Mouse (Mus musculus) embryonic facial prominence, embryonic 11.5 days (tissue): Measurements from ENCODE around the gene Hoxa13. TPM values are rescaled to one million over a fixed set of nuclear protein-coding genes. Genes with fewer than 3 reads are reported as not detected.

Source experiments
- ATAC-seq: fragments of 200-750 bp; cut with Nextera tagmentation; replicated peaks from 2 replicates; pipeline ENCODE4 v1.8.0; 2017; ENCODE audit warnings: low read depth; ENCODE audit not compliant: insufficient number of reproducible peaks, low FRiP score, low TSS enrichment
- DNase-seq: peaks from one replicate; pipeline ENCODE4 v3.0.0-alpha.2; 2015; ENCODE audit warnings: low spot score
- H3K27ac ChIP-seq: fragments of 300-500 bp; sonication (generic); replicated peaks from 2 replicates; pipeline ENCODE4 v1.5.1; 2014; ENCODE audit warnings: mild to moderate bottlenecking, low read depth, low read length, control low read depth
- H3K27me3 ChIP-seq: fragments of 300-500 bp; sonication (generic); 2 replicates; pipeline ENCODE4 v1.6.1; 2014; ENCODE audit warnings: mild to moderate bottlenecking, low read length, moderate library complexity, mixed read lengths; ENCODE audit not compliant: control insufficient read depth, insufficient read depth
- H3K36me3 ChIP-seq: fragments of 300-500 bp; sonication (generic); replicated peaks from 2 replicates; pipeline ENCODE4 v1.6.1; 2014; ENCODE audit warnings: low read depth, mild to moderate bottlenecking, low read length, moderate library complexity, mixed read lengths; ENCODE audit not compliant: control insufficient read depth, insufficient read depth
- H3K4me1 ChIP-seq: fragments of 300-500 bp; sonication (generic); 2 replicates; pipeline ENCODE4 v1.6.1; 2014; ENCODE audit warnings: low read length, mixed read lengths; ENCODE audit not compliant: control insufficient read depth, insufficient read depth
- H3K4me2 ChIP-seq: fragments of 300-500 bp; sonication (generic); 2 replicates; pipeline ENCODE4 v1.6.1; 2014; ENCODE audit warnings: low read depth, mild to moderate bottlenecking, control low read depth, low read length, moderate library complexity
- H3K4me3 ChIP-seq: fragments of 300-500 bp; sonication (generic); 2 replicates; pipeline ENCODE4 v1.5.1; 2014; ENCODE audit warnings: low read depth, low read length, control low read depth
- H3K9ac ChIP-seq: fragments of 300-500 bp; sonication (generic); replicated peaks from 2 replicates; pipeline ENCODE4 v1.6.1; 2014; ENCODE audit warnings: mild to moderate bottlenecking, control low read depth, low read length
- H3K9me3 ChIP-seq: fragments of 300-500 bp; sonication (generic); replicated peaks from 2 replicates; pipeline ENCODE4 v1.6.1; 2016; ENCODE audit warnings: mild to moderate bottlenecking, low read length, inconsistent platforms, mixed read lengths; ENCODE audit not compliant: control insufficient read depth
- WGBS: fragments of 180-500 bp; shearing (Covaris S2); extraction: QIAGEN DNeasy Blood & Tissue Kit; methylation state at CpG from one replicate; pipeline ENCODE4 v1.1.7; 2014; 5-methylcytosine and 5-hydroxymethylcytosine counted together
- polyA plus RNA-seq: library from polyadenylated mRNA; unstranded; fragments of >200 nt; fragmentation: Nextera tagmentation; extraction: Ambion mirVana; gene quantifications from 2 replicates; pipeline ENCODE4 v1.2.1, GENCODE M21; 2014

Gene Hoxa13
- polyA plus RNA-seq, 1 experiment from 2014 or later = not detected

- no peak for DNase-seq
- no peak overlapping the region for H3K4me2 ChIP-seq
- ATAC-seq = no peak
Observed at GRCm38 (mm10) chr6:52234428-52235140, 26.1 kb downstream of the Hoxa13 start.

GRCm38 (mm10) chr6:52233546-52234427 lies 26.9 kb downstream of the Hoxa13 start:
- Histone ChIP-seq H3K4me3 (no peak overlapping the region), H3K4me2 (no peak overlapping the region), H3K4me1 (no peaks in the 10 kb centered on the region), H3K9ac (no peak overlapping the region), H3K27me3 (peaks cover 92% of the 10 kb centered on the region), H3K9me3 (no peaks in the 10 kb centered on the region), H3K36me3 (no peaks in the 10 kb centered on the region), H3K27ac (no peak overlapping the region)
- DNase-seq (no peak), ATAC-seq (no peak)
- under 1% methylated on average over 64 of the region's 70 CpGs for WGBS

More at GRCm38 (mm10) chr6:52234428-52235140, 26.1 kb downstream of the Hoxa13 start:
- H3K27me3 ChIP-seq = peaks cover 90% of the 10 kb centered on the region
- no peak overlapping the region for H3K4me3 ChIP-seq
- no peaks in the 10 kb centered on the region for H3K4me1 ChIP-seq
- H3K9me3 ChIP-seq = no peaks in the 10 kb centered on the region
- no peaks in the 10 kb centered on the region for H3K36me3 ChIP-seq
- H3K27ac ChIP-seq = no peak overlapping the region
- no peak overlapping the region for H3K9ac ChIP-seq
- WGBS = under 1% methylated on average over 60 of the region's 68 CpGs

- Histone ChIP-seq H3K9me3 (no peaks in the 10 kb centered on the region), H3K27me3 (peaks cover 91% of the 10 kb centered on the region), H3K27ac (no peak overlapping the region), H3K9ac (no peak overlapping the region), H3K4me3 (no peak overlapping the region), H3K36me3 (no peaks in the 10 kb centered on the region), H3K4me1 (no peaks in the 10 kb centered on the region), H3K4me2 (no peak overlapping the region)
- 2% methylated on average over 23 of the region's 23 CpGs for WGBS
- DNase-seq (no peak), ATAC-seq (no peak)
Observed at GRCm38 (mm10) chr6:52232984-52233545, 27.6 kb downstream of the Hoxa13 start.

- H3K27ac ChIP-seq = no peak overlapping the region
- no peak overlapping the region for H3K4me3 ChIP-seq
- no peak overlapping the region for H3K9ac ChIP-seq
- H3K4me2 ChIP-seq = no peak overlapping the region
- no peaks in the 10 kb centered on the region for H3K4me1 ChIP-seq
- WGBS = 1% methylated on average over 18 of the region's 18 CpGs
- ATAC-seq (no peak), DNase-seq (peak; percentile 64)
- no peaks in the 10 kb centered on the region for H3K36me3 ChIP-seq
- peaks cover 90% of the 10 kb centered on the region for H3K27me3 ChIP-seq
- H3K9me3 ChIP-seq = no peaks in the 10 kb centered on the region
Observed at GRCm38 (mm10) chr6:52232568-52232965, 28.1 kb downstream of the Hoxa13 start.

GRCm38 (mm10) chr6:52231885-52232567 lies 28.7 kb downstream of the Hoxa13 start:
- Histone ChIP-seq H3K4me1 (no peaks in the 10 kb centered on the region), H3K27me3 (peaks cover 90% of the 10 kb centered on the region), H3K9me3 (no peaks in the 10 kb centered on the region), H3K4me3 (no peak overlapping the region), H3K4me2 (no peak overlapping the region), H3K9ac (no peak overlapping the region), H3K36me3 (no peaks in the 10 kb centered on the region), H3K27ac (no peak overlapping the region)
- under 1% methylated on average over 18 of the region's 18 CpGs for WGBS
- ATAC-seq (no peak), DNase-seq (no peak)

GRCm38 (mm10) chr6:52230516-52231165 lies 30.0 kb downstream of the Hoxa13 start, which contains the start of gene Hoxa9:
TSS of gene Hoxa9 (minus strand) at chr6:52231089.
- Histone ChIP-seq H3K9me3 (no peaks in the 10 kb centered on the region), H3K9ac (no peak within 1 kb of the TSS), H3K4me2 (no peak within 1 kb of the TSS), H3K4me1 (no peaks in the 10 kb centered on the region), H3K27ac (no peak within 1 kb of the TSS), H3K36me3 (no peaks in the 10 kb centered on the region), H3K4me3 (no peak within 1 kb of the TSS), H3K27me3 (peaks cover 88% of the 10 kb centered on the region)
- 1% methylated on average over 24 of the region's 36 CpGs for WGBS
- ATAC-seq = 0 out of 2 replicates have a peak, but pooled peaks have one; percentile 41
- DNase-seq = no peak

- Histone ChIP-seq H3K9ac (no peak overlapping the region), H3K9me3 (no peaks in the 10 kb centered on the region), H3K4me3 (no peak overlapping the region), H3K27ac (no peak overlapping the region), H3K27me3 (peaks cover 88% of the 10 kb centered on the region), H3K36me3 (no peaks in the 10 kb centered on the region), H3K4me1 (no peaks in the 10 kb centered on the region), H3K4me2 (no peak overlapping the region)
- ATAC-seq (no peak; the same call in 1 of the 2 replicates), DNase-seq (no peak)
- 2% methylated on average over 43 of the region's 44 CpGs for WGBS
Observed at GRCm38 (mm10) chr6:52229558-52230416, 30.9 kb downstream of the Hoxa13 start.
